Mouse (Mus musculus): ENCODE measurements around the gene Pex11b. TPM values are rescaled to one million over a fixed set of nuclear protein-coding genes. Genes with fewer than 3 reads are reported as not detected.
"Not testable (repeated sequence)": the region's sequence is repeated elsewhere in the genome, so short reads cannot be mapped to it uniquely, and the experiment has no call there.

The Pex11b gene
- polyA plus RNA-seq, 1 experiment from 2014 or later = 64.9 TPM

DNA sequence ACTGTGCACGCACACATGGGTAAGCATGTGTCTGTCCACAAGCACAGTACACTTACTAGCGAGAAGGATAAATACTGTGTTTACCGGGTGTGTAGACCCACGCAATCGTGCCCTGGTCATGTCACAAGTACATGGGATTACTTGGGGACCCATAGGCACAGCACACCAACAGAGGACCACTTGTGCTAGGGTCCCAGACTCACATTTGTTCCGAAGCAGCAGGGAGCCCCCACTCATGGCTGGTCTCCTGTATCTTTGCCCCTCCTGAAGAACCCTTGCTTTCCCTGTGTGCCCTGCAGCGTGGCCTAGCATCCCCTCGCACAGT is 36.1 kb upstream of the Pex11b start:
- peaks cover 79% of the 10 kb centered on the region for H3K4me1 ChIP-seq

DNA sequence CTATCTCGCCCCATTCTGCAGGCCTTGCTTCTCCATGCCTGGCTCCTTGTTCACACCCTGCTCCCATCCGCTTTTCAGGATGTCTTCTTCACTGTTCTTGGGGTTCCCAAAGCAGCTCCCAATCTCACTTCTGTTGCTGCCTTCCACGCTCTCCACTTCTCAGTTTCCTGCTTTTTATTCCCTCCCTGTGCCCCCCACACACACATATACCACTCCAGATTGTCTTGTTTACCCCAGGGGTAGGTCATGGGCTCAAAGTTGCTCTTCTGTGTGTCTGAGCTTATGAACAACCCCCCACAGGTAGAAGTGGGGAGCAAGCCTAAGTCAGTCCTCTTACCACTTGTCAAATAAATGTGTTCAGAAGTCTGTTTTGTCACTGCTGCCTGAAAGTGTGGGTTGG is 35.8 kb upstream of the Pex11b start:
- Histone ChIP-seq H3K9me3 (replicated peaks) (no peaks in the 10 kb centered on the region), H3K4me3 (replicated peaks) (no peak overlapping the region), H3K27ac (replicated peaks) (no peak overlapping the region), H3K4me1 (peaks cover 82% of the 10 kb centered on the region), H3K36me3 (no peaks in the 10 kb centered on the region), H3K4me2 (peak overlapping the region; percentile 97), H3K9ac (replicated peaks) (0 out of 2 replicates have a peak overlapping the region, but pooled peaks have one; percentile 76), H3K27me3 (replicated peaks) (no peaks in the 10 kb centered on the region)
- WGBS = 83% methylated on average over 3 of the region's 3 CpGs
- no peak for ATAC-seq (ENCODE audit: low FRiP score)

More for the DNA sequence above, 36.1 kb upstream of the Pex11b start:
- 0 out of 2 replicates have a peak overlapping the region, but pooled peaks have one; percentile 76 for H3K9ac ChIP-seq (replicated peaks)
- no peaks in the 10 kb centered on the region for H3K27me3 ChIP-seq (replicated peaks)
- H3K27ac ChIP-seq (replicated peaks) = no peak overlapping the region
- H3K4me2 ChIP-seq = peak overlapping the region; percentile 97
- H3K9me3 ChIP-seq (replicated peaks) = no peaks in the 10 kb centered on the region
- peak overlapping the region; percentile 62; the same call in 1 of the 2 replicates for H3K4me3 ChIP-seq (replicated peaks)
- no peaks in the 10 kb centered on the region for H3K36me3 ChIP-seq
- ATAC-seq (ENCODE audit: low FRiP score) = no peak
- 46% methylated on average over 8 of the region's 8 CpGs for WGBS

DNA sequence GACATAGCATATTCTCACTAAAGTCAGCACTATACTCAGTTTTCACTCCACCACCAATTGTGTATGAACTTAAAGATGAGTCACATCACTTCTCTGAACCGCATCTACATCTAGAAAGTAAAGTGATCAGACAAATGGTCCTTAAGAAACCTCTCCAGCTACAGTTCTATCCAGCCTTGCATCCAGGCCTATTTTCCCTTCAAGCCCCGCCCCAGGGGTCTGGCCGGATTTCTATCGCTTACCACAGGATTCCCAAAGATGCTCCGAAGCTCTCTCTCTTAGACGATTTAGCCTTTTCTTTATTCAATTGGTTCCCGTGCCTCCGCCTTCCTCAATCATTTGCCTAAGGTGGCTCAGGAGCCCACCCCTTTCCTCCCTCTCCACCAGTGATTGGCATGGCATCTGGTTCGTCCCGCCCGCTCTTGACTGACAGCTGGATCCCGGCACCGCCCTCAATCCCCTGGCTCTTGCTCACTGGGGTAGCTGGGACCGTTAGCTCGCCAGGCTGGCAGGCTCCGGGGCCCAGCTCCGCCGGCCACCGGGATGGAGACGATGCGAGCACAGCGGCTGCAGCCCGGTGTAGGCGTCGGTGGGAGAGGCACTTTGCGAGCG is 34.4 kb upstream of the Pex11b start, which contains the start of gene Lix1l:
Gene Lix1l, plus strand, starts transcription at position 511 of the 612 bp plus-strand sequence.
- Histone ChIP-seq H3K27me3 (replicated peaks) (no peaks in the 10 kb centered on the region), H3K4me3 (replicated peaks) (peak within 1 kb of the TSS; percentile 79), H3K9ac (replicated peaks) (peak within 1 kb of the TSS; percentile 94), H3K27ac (replicated peaks) (peak within 1 kb of the TSS; percentile 96), H3K36me3 (no peaks in the 10 kb centered on the region), H3K9me3 (replicated peaks) (no peaks in the 10 kb centered on the region), H3K4me2 (peak within 1 kb of the TSS; percentile 74), H3K4me1 (peaks cover 91% of the 10 kb centered on the region)
- under 1% methylated on average over 27 of the region's 27 CpGs for WGBS
- ATAC-seq (ENCODE audit: low FRiP score) = peak; percentile 92

DNA sequence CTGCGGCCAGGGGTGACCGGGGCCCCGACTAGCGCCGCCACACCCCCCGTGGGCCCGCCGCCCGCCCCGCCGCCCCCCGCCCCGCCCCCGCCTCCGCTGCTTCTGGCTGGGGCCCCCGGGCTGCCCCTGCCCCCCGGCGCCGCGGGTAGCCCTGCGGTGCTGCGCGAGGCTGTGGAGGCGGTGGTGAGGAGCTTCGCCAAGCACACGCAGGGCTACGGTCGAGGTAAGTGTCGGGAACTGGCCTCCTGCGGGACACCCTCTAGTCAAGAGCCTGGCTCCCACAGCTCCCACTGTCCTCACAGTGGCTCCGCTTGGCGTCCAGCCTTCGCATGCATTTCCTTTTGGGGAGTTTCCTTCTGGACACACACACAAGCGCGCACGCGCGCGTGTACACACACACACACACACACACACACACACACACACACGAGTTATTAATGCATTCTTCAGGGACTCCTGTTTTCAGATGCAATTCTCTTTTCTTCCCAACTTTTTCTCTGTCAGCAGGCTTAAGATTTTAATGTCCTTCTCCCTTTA is 33.9 kb upstream of the Pex11b start:
- 0% methylated on average over 18 of the region's 40 CpGs for WGBS

DNA sequence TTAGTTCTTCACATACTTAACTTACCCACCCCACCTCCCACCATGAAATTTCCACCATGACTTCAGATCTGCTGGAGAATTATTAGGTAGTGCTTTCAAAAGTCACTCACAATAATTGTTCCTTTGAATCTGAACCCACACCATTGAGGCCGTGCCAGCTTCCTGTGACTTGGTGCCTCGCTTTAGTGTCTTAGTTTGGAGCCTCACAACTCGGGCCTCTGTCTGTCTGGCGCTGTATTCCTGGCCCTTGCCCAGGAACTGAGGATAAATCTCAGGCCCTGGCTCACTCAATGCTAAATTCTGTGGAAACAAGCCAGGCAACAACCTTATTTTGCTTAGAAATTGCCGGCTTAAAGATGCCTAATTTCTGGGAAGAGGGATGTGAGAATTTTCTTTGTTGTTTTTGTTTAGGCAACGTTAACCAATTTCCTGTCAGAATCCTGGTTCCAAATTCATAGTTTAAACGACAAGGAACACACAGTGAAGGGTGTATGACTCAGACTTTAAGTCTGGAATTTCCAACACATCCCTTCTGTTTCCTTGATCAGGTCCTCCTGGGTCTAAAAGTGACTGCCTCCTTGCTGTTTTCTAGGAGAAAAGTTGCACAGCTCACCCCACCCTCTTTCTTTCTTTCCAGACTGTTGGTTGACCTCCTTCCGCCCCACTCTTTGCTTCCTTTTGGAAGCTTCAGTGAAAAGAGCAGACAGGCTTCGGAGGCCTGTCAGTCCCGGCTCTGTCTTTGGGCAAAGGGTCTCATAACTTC is 33.1 kb upstream of the Pex11b start:
- peak overlapping the region; percentile 96 for H3K27ac ChIP-seq (replicated peaks)
- H3K27me3 ChIP-seq (replicated peaks) = no peaks in the 10 kb centered on the region
- ATAC-seq (ENCODE audit: low FRiP score) = no peak
- no peaks in the 10 kb centered on the region for H3K9me3 ChIP-seq (replicated peaks)
- no peaks in the 10 kb centered on the region for H3K36me3 ChIP-seq
- H3K4me2 ChIP-seq = peak overlapping the region; percentile 74
- H3K9ac ChIP-seq (replicated peaks) = peak overlapping the region; percentile 94
- peaks cover 85% of the 10 kb centered on the region for H3K4me1 ChIP-seq
- 16% methylated on average over 10 of the region's 10 CpGs for WGBS
- H3K4me3 ChIP-seq (replicated peaks) = peak overlapping the region; percentile 79

More for the DNA sequence above, 33.9 kb upstream of the Pex11b start:
- Histone ChIP-seq H3K36me3 (no peaks in the 10 kb centered on the region), H3K4me2 (peak overlapping the region; percentile 74), H3K27me3 (replicated peaks) (no peaks in the 10 kb centered on the region), H3K9me3 (replicated peaks) (no peaks in the 10 kb centered on the region), H3K4me3 (replicated peaks) (peak overlapping the region; percentile 79), H3K4me1 (peaks cover 89% of the 10 kb centered on the region), H3K27ac (replicated peaks) (peak overlapping the region; percentile 96), H3K9ac (replicated peaks) (peak overlapping the region; percentile 94)
- peak; percentile 62 for ATAC-seq (ENCODE audit: low FRiP score)

DNA sequence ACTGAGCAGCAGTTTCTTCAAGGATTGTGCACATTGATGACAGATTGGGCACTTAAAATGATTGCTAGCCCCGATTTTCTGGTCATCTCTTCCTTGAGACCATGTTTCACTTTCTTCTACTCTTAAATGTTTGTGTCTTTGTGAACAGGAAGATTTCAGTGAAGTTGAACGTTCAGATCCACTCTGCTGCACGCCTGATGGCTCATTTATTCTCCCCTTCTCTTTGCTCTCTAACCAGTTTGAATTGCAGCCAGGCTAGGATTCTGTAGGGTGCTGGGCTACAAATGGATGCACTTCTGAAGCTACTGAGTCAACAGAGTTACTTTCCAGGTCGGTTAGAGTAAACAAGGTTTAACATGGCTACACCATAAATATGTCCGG is 32.5 kb upstream of the Pex11b start:
- Histone ChIP-seq H3K4me3 (replicated peaks) (peak overlapping the region; percentile 79), H3K9me3 (replicated peaks) (no peaks in the 10 kb centered on the region), H3K4me1 (peaks cover 82% of the 10 kb centered on the region), H3K4me2 (peak overlapping the region; percentile 74), H3K27me3 (replicated peaks) (no peaks in the 10 kb centered on the region), H3K27ac (replicated peaks) (peak overlapping the region; percentile 96), H3K9ac (replicated peaks) (peak overlapping the region; percentile 94), H3K36me3 (no peaks in the 10 kb centered on the region)
- ATAC-seq (ENCODE audit: low FRiP score) = no peak
- 23% methylated on average over 5 of the region's 5 CpGs for WGBS

DNA sequence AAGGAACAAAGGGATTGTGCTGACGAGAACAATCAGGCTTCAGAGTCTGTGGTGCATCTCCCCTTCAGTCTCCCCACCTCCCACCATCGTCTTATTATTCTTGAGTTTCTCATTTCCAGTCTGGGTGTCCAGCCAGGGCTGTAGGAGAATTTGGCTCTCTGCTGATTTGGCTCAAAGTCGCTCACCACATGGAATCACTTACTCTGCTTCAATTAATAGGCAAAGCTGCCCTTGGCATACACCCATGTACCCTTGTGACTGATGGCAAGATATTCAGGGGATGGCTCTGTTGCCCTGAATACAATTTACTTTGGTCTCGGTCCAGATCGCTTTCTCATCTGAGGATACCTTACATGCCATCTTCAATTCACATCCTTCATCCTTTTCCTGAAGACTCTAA is 31.9 kb upstream of the Pex11b start:
- WGBS = 30% methylated on average over 5 of the region's 5 CpGs
- Histone ChIP-seq H3K27ac (replicated peaks) (peak overlapping the region; percentile 96), H3K9me3 (replicated peaks) (no peaks in the 10 kb centered on the region), H3K4me2 (peak overlapping the region; percentile 74), H3K9ac (replicated peaks) (peak overlapping the region; percentile 94), H3K4me1 (peaks cover 75% of the 10 kb centered on the region), H3K27me3 (replicated peaks) (no peaks in the 10 kb centered on the region), H3K4me3 (replicated peaks) (peak overlapping the region; percentile 79), H3K36me3 (no peaks in the 10 kb centered on the region)
- ATAC-seq (ENCODE audit: low FRiP score) = no peak

DNA sequence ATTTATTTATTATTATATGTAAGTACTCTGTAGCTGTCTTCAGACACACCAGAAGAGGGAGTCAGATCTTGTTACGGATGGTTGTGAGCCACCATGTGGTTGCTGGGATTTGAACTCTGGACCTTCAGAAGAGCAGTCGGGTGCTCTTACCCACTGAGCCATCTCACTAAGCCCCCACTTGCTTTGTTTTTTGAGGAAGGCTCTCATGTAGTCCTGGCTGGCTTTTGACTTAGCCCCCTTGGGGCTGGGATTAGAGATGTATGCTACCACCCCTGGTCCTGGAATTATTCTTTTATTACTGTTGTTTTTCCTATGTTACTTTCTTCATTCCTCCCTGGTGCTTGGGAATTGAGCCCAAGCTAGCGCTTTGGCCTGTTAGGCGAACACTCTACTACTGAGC is 29.2 kb upstream of the Pex11b start:
- not testable (repeated sequence) for H3K4me3 ChIP-seq (replicated peaks); H3K27ac ChIP-seq (replicated peaks); H3K4me2 ChIP-seq; H3K9me3 ChIP-seq (replicated peaks); H3K36me3 ChIP-seq; H3K9ac ChIP-seq (replicated peaks); ATAC-seq (ENCODE audit: low FRiP score); H3K27me3 ChIP-seq (replicated peaks)
- H3K4me1 ChIP-seq = peaks cover 51% of the 10 kb centered on the region
- WGBS = 88% methylated on average over 4 of the region's 4 CpGs

DNA sequence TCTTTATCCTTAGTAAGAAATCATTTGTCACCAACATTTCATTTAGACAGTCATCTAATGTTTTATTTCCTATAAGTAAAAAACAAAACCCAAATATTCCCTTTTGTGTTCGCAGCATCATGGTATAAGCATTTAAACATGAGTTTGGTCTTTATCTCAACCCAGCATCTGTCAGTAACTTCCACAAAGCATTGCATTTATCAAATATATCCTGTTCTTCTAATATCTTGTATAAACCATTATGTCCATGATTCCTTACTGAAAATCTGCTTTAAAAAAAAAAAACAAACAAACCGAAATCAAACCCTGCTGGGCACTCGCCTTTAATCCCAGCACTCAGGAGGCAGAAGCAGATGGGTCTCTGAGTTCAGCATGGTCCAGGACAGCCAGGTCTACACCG is 28.6 kb upstream of the Pex11b start:
- WGBS = 90% methylated on average over 4 of the region's 4 CpGs
- Histone ChIP-seq H3K36me3 (no peaks in the 10 kb centered on the region), H3K9me3 (replicated peaks) (no peaks in the 10 kb centered on the region), H3K27me3 (replicated peaks) (no peaks in the 10 kb centered on the region), H3K27ac (replicated peaks) (no peak overlapping the region), H3K4me3 (replicated peaks) (no peak overlapping the region), H3K4me1 (peaks cover 51% of the 10 kb centered on the region), H3K9ac (replicated peaks) (no peak overlapping the region), H3K4me2 (no peak overlapping the region)
- ATAC-seq (ENCODE audit: low FRiP score) = no peak

DNA sequence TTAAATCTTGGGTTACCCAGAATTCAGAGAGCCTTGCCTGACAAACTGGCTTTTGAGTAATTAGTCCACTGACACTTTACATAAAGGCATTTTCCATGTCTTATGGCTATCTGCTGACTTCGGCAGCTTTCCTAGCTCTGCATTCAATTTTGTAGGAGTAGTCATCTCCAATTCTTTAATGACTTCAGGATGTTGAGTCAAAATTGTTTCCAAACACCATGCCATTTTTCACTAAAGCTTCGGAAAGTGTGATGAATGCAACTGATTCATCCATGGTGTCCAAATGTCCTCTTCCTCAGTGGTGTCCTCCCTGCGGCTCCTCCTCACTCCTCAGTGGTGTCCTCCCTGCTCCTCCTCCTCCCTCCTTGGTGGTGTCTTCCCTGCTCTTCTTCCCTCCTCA is 17.2 kb upstream of the Pex11b start:
- Histone ChIP-seq H3K27me3 (replicated peaks) (no peaks in the 10 kb centered on the region), H3K9me3 (replicated peaks) (no peaks in the 10 kb centered on the region), H3K36me3 (peaks cover 61% of the 10 kb centered on the region), H3K27ac (replicated peaks) (no peak overlapping the region), H3K9ac (replicated peaks) (no peak overlapping the region), H3K4me2 (no peak overlapping the region), H3K4me3 (replicated peaks) (no peak overlapping the region), H3K4me1 (no peaks in the 10 kb centered on the region)
- no peak for ATAC-seq (ENCODE audit: low FRiP score)
- 92% methylated on average over 3 of the region's 3 CpGs for WGBS

DNA sequence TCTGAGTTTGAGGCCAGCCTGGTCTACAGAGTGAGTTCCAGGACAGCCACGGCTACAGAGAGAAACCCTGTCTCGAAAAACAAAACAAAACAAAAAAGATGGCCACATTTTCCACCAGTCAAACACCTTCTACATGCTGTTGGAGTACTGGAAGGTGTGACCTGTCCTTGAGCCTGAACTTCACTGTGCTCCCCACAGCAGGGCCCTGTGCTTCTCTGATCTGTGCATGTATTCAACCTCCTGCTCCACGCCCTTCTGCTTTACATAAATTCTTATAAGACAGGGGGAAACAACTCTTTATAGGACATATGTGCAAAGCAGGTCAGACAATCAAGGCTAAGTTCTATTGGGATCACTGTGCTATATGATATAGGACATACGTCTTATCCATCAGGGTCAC is 12.0 kb upstream of the Pex11b start:
- H3K4me3 ChIP-seq (replicated peaks) = no peak overlapping the region
- peaks cover 57% of the 10 kb centered on the region for H3K36me3 ChIP-seq
- H3K9me3 ChIP-seq (replicated peaks) = no peaks in the 10 kb centered on the region
- H3K4me1 ChIP-seq = no peaks in the 10 kb centered on the region
- no peak overlapping the region for H3K9ac ChIP-seq (replicated peaks)
- no peak overlapping the region for H3K27ac ChIP-seq (replicated peaks)
- no peak for ATAC-seq (ENCODE audit: low FRiP score)
- WGBS = 93% methylated on average over 4 of the region's 4 CpGs
- H3K4me2 ChIP-seq = no peak overlapping the region
- H3K27me3 ChIP-seq (replicated peaks) = no peaks in the 10 kb centered on the region
